Mouse (Mus musculus) heart, postnatal 0 days (tissue): ENCODE results near the gene Rnf38.

Experiments
- CTCF ChIP-seq: IDR thresholded peaks from 2 replicates; pipeline ENCODE4 v1.5.1; 2016; ENCODE audit warnings: antibody characterized with exemption, control low read depth, low read depth
- EP300 ChIP-seq: IDR thresholded peaks from 2 replicates; pipeline ENCODE4 v1.6.1; 2016; ENCODE audit warnings: antibody characterized with exemption, low read depth

DNA sequence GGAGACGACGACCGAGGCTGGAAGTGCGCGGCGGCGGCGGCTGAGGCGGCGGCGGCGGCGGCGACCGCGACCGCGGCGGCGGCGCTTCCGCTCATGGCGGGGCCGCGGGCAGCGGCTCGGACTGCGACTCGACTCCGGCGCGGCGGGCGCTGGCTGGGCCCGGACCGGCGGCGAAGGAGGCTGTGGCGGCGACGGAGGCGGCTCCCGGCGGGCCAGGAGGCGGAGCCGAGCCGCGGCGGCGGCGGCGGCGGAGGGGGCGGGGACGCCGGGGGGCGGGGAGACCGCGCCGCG lies at the start of gene Rnf38:
- no peak for TF ChIP-seq EP300
- TF ChIP-seq CTCF, result no peak
